Mouse (Mus musculus) heart, postnatal 14 days (tissue): Measurements from ENCODE around the gene Hist1h2bh. TPM values are rescaled to one million over a fixed set of nuclear protein-coding genes. Genes with fewer than 3 reads are reported as not detected.
A peak's percentile ranks its signal among the peaks of the same experiment; 100 is the strongest.
"Not testable (repeated sequence)": the region's sequence is repeated elsewhere in the genome, so short reads cannot be mapped to it uniquely, and the experiment has no call there.

Experiments
- DNase-seq, 2 experiments: peaks; one replicate each; pipeline ENCODE4 v3.0.0; 2021 to 2022
- intact Hi-C: fragments of 180-260 bp; cut with DNase I; formaldehyde crosslinking; loops from one replicate; pipeline ENCODE4 v1.15.1; 2025
- total RNA-seq, 2 experiments: library from RNA; stranded (reverse); gene quantifications; 2 replicates each; pipeline ENCODE4 v1.2.3; 2021

Hist1h2bh gene
- total RNA-seq, 2 experiments from 2014 or later, result 3.7 to 7.4 TPM

GRCm38 (mm10) chr13:23554925-23555838 lies 12.0 kb upstream of the Hist1h2bh start:
- DNase-seq, result peak; percentile 65 to 75
- intact Hi-C loops, result no loop called here

- DNase-seq, result no peak
Measured at GRCm38 (mm10) chr13:23554393-23554792, 11.2 kb upstream of the Hist1h2bh start.

GRCm38 (mm10) chr13:23552962-23553361 lies 9.8 kb upstream of the Hist1h2bh start, which contains the start of gene Hist1h1d:
Hist1h1d (plus strand) TSS chr13:23553262.
- intact Hi-C loops, result no loop called here

More at GRCm38 (mm10) chr13:23554393-23554792, 11.2 kb upstream of the Hist1h2bh start:
- intact Hi-C loops, result no loop called here

GRCm38 (mm10) chr13:23551931-23552914 lies 9.0 kb upstream of the Hist1h2bh start:
- intact Hi-C loops, result no loop called here
- DNase-seq, result no peak

More at GRCm38 (mm10) chr13:23552962-23553361, 9.8 kb upstream of the Hist1h2bh start, which contains the start of gene Hist1h1d:
- no peak for DNase-seq

GRCm38 (mm10) chr13:23551146-23551834 lies 8.1 kb upstream of the Hist1h2bh start, which contains the start of gene Hist1h4f:
Hist1h4f (minus strand) TSS chr13:23551648.
- peak; percentile 68 to 83 for DNase-seq
- intact Hi-C loops, result not testable (repeated sequence)

- DNase-seq, result no peak
- intact Hi-C loops, result no loop called here
Measured at GRCm38 (mm10) chr13:23550761-23551145, 7.6 kb upstream of the Hist1h2bh start.

- no peak for DNase-seq
- intact Hi-C loops, result no loop called here
Measured at GRCm38 (mm10) chr13:23546694-23547093, 3.5 kb upstream of the Hist1h2bh start.

GRCm38 (mm10) chr13:23544787-23545120 lies 1.6 kb upstream of the Hist1h2bh start:
- DNase-seq, result not testable (repeated sequence)
- intact Hi-C loops, result loop anchor here (5.0 kb wide), 1 partner anchor 153 kb away; the partner anchor contains the start of genes Hist1h1t and Hist1h4c

- DNase-seq, result peak; percentile 68
- intact Hi-C loops, result loop anchor here (5.0 kb wide), 1 partner anchor 153 kb away; the partner anchor contains the start of genes Hist1h1t and Hist1h4c
Measured at GRCm38 (mm10) chr13:23543965-23544786, 984 bp upstream of the Hist1h2bh start, which contains the start of gene Hist1h3f. Hist1h3f (plus strand) TSS chr13:23544052.

- DNase-seq, result not testable (repeated sequence)
- intact Hi-C loops, result loop anchor here (5.0 kb wide), 1 partner anchor 155 kb away; the partner anchor contains the start of genes Hist1h1t and Hist1h4c
Measured at GRCm38 (mm10) chr13:23542225-23542980, 789 bp downstream of the Hist1h2bh start.

- DNase-seq, result no peak
- intact Hi-C loops, result loop anchor here (5.0 kb wide), 1 partner anchor 156 kb away; the partner anchor contains the start of genes Hist1h1t and Hist1h4c
Measured at GRCm38 (mm10) chr13:23541497-23541896, 1.7 kb downstream of the Hist1h2bh start.

- intact Hi-C loops, result loop anchor here (5.0 kb wide), 1 partner anchor 157 kb away; the partner anchor contains the start of genes Hist1h1t and Hist1h4c
- DNase-seq, result not testable (repeated sequence)
Measured at GRCm38 (mm10) chr13:23539821-23540220, 3.4 kb downstream of the Hist1h2bh start.

GRCm38 (mm10) chr13:23538249-23538648 lies 4.9 kb downstream of the Hist1h2bh start:
- intact Hi-C loops, result no loop called here
- DNase-seq, result no peak

GRCm38 (mm10) chr13:23537006-23537710 lies 6.0 kb downstream of the Hist1h2bh start:
- intact Hi-C loops, result no loop called here
- DNase-seq, result no peak

GRCm38 (mm10) chr13:23536076-23536822 lies 6.9 kb downstream of the Hist1h2bh start:
- no peak for DNase-seq
- intact Hi-C loops, result no loop called here
